In genomic region chr11:34299550-34299949, GRCm38 (mm10) we compare ENCODE assay signal across 13 mouse cellular contexts. TPM values are rescaled to one million over a fixed set of nuclear protein-coding genes. Genes with fewer than 3 reads are reported as not detected.
"Had no signal": no experiment of that assay in that cellular context is flagged by ENCODE, and none has a peak within 500 bp of the region (broad histone marks: within the 10 kb centered on the region; RNA-seq: fewer than 3 reads in every experiment).

No protein-coding gene starts in this region.

- DNase-seq: kidney, adult 18-20 months; kidney, postnatal 14 days; lung, postnatal 14 days; thymus, adult 2 months; thymus, postnatal 4 days had no signal

- H3K4me3 ChIP-seq: kidney, embryonic 15.5 days; limb, embryonic 10.5 days; lung, embryonic 15.5 days; midbrain, embryonic 15.5 days; neural tube, embryonic 12.5 days had no signal

- H3K36me3 ChIP-seq: kidney, embryonic 15.5 days; limb, embryonic 10.5 days; lung, embryonic 15.5 days; midbrain, embryonic 15.5 days; neural tube, embryonic 12.5 days had no signal

- ATAC-seq: midbrain, embryonic 15.5 days had no signal

- H3K9ac ChIP-seq: kidney, embryonic 15.5 days; lung, embryonic 15.5 days; midbrain, embryonic 15.5 days; neural tube, embryonic 12.5 days had no signal

- H3K9me3 ChIP-seq: kidney, embryonic 15.5 days; limb, embryonic 10.5 days; lung, embryonic 15.5 days; midbrain, embryonic 15.5 days; neural tube, embryonic 12.5 days had no signal

- H3K27ac ChIP-seq: kidney, embryonic 15.5 days; limb, embryonic 10.5 days; lung, embryonic 15.5 days; macrophage; midbrain, embryonic 15.5 days; neural tube, embryonic 12.5 days; stomach, postnatal 0 days had no signal

- H3K4me2 ChIP-seq: kidney, embryonic 15.5 days; lung, embryonic 15.5 days; midbrain, embryonic 11.5 days; midbrain, embryonic 15.5 days; neural tube, embryonic 12.5 days had no signal

- H3K4me1 ChIP-seq: kidney, embryonic 15.5 days; limb, embryonic 10.5 days; lung, embryonic 15.5 days had no signal

- H3K27me3 ChIP-seq: kidney, embryonic 15.5 days; lung, embryonic 15.5 days; midbrain, embryonic 15.5 days; neural tube, embryonic 12.5 days had no signal

RNA-seq across cellular contexts. Expression of gene Fam196b, which starts 15.1 kb away (rescaled TPM):
- polyA plus RNA-seq: macrophage had no signal
